Mouse (Mus musculus) gastrocnemius, postnatal 14 days (tissue): Measurements from ENCODE around the gene Vps25. TPM values are rescaled to one million over a fixed set of nuclear protein-coding genes. Genes with fewer than 3 reads are reported as not detected.

Experiments
- DNase-seq: peaks from one replicate; pipeline ENCODE4 v3.0.0; 2021; ENCODE audit warnings: mixed read lengths
- intact Hi-C: fragments of 180-260 bp; cut with DNase I; formaldehyde crosslinking; loops from one replicate; pipeline ENCODE4 v1.15.1; 2025; ENCODE audit warnings: low total_unique reads
- long read RNA-seq, 2 experiments: library from polyadenylated mRNA; stranded (forward); transcript quantifications; one replicate each; pipeline ENCODE4 v2.0.0; 2021
- total RNA-seq, 2 experiments: library from RNA; stranded (reverse); gene quantifications; 2 replicates each; pipeline ENCODE4 v1.2.3; 2021

Gene Vps25
- 10 to 100 TPM; 38.1 to 39.0 TPM for total RNA-seq
- long read RNA-seq, experiment 1, transcript Vps25-202 (6 exons, 1,106 nt) = major isoform, 48 of 56 reads
- long read RNA-seq, experiment 1, partial matches to known transcripts = 0 of 56 reads
- long read RNA-seq, experiment 1, other reads (novel, unspliced or antisense) = 2 of 56 reads
- long read RNA-seq, experiment 2, transcript Vps25-202 (6 exons, 1,106 nt) = major isoform, 52 of 62 reads
- long read RNA-seq, experiment 2, partial matches to known transcripts = 0 of 62 reads
- long read RNA-seq, experiment 2, other reads (novel, unspliced or antisense) = 2 of 62 reads

- intact Hi-C loops = no loop called here
- DNase-seq = peak; percentile 85
Measured at GRCm38 (mm10) chr11:101253613-101254389, at the start of gene Vps25. Vps25 (plus strand) TSS chr11:101253707.

GRCm38 (mm10) chr11:101211970-101212369, 41.5 kb upstream of the Vps25 start:
- intact Hi-C loops = loop anchor here (1.0 to 10.0 kb wide), 3 partner anchors 36 to 183 kb away; no protein-coding TSS in a partner anchor
- DNase-seq = no peak

GRCm38 (mm10) chr11:101216936-101217335, 36.6 kb upstream of the Vps25 start:
- no peak for DNase-seq
- intact Hi-C loops = loop anchor here (10.0 kb wide), 1 partner anchor 178 kb away; no protein-coding TSS in a partner anchor

- DNase-seq = no peak
- intact Hi-C loops = loop anchor here (10.0 kb wide), 1 partner anchor 176 kb away; no protein-coding TSS in a partner anchor
Measured at GRCm38 (mm10) chr11:101218436-101219055, 35.0 kb upstream of the Vps25 start.

- intact Hi-C loops = no loop called here
- DNase-seq = no peak
Measured at GRCm38 (mm10) chr11:101220853-101221252, 32.7 kb upstream of the Vps25 start.

GRCm38 (mm10) chr11:101221306-101221986, 32.1 kb upstream of the Vps25 start:
- DNase-seq = no peak
- intact Hi-C loops = no loop called here

- intact Hi-C loops = no loop called here
- DNase-seq = no peak
Measured at GRCm38 (mm10) chr11:101224337-101224736, 29.2 kb upstream of the Vps25 start.

GRCm38 (mm10) chr11:101225331-101226064, 28.0 kb upstream of the Vps25 start:
- intact Hi-C loops = no loop called here

GRCm38 (mm10) chr11:101226065-101226701, 27.3 kb upstream of the Vps25 start, which contains the start of gene Ezh1:
Ezh1 (minus strand) TSS chr11:101226463.
- intact Hi-C loops = no loop called here
- peak; percentile 86 for DNase-seq

More at GRCm38 (mm10) chr11:101225331-101226064, 28.0 kb upstream of the Vps25 start:
- no peak for DNase-seq

GRCm38 (mm10) chr11:101229361-101229900, 24.1 kb upstream of the Vps25 start:
- peak; percentile 72 for DNase-seq
- intact Hi-C loops = no loop called here

- DNase-seq = peak; percentile 80
- intact Hi-C loops = no loop called here
Measured at GRCm38 (mm10) chr11:101230061-101230511, 23.4 kb upstream of the Vps25 start.

- no peak for DNase-seq
- intact Hi-C loops = no loop called here
Measured at GRCm38 (mm10) chr11:101230526-101230925, 23.0 kb upstream of the Vps25 start.

- DNase-seq = peak; percentile 85
- intact Hi-C loops = no loop called here
Measured at GRCm38 (mm10) chr11:101230991-101231871, 22.3 kb upstream of the Vps25 start.

GRCm38 (mm10) chr11:101232010-101232839, 21.3 kb upstream of the Vps25 start:
- DNase-seq = no peak
- intact Hi-C loops = no loop called here

GRCm38 (mm10) chr11:101233240-101233639, 20.3 kb upstream of the Vps25 start:
- DNase-seq = no peak
- intact Hi-C loops = no loop called here

- intact Hi-C loops = no loop called here
- no peak for DNase-seq
Measured at GRCm38 (mm10) chr11:101234124-101234523, 19.4 kb upstream of the Vps25 start.
